Mouse (Mus musculus) megakaryocyte, embryonic 14.5 days (primary cell): ENCODE results near the gene Adcy7.

Experiments used
- FLI1 ChIP-seq: IDR thresholded peaks from 2 replicates; pipeline ENCODE4 v1.6.1; 2012; ENCODE audit warnings: low read length, inconsistent platforms, mixed read lengths
- GATA1 ChIP-seq: IDR thresholded peaks from 3 replicates; pipeline ENCODE4 v1.6.1; 2012; ENCODE audit warnings: mixed read lengths, low read length, inconsistent platforms, borderline replicate concordance

- no peak for TF ChIP-seq GATA1
- no peak for TF ChIP-seq FLI1
Observed at GRCm38 (mm10) chr8:88236666-88237065, 35.5 kb upstream of the Adcy7 start.
